Mouse (Mus musculus) ES-Bruce4 (cell line): ENCODE results near the gene Cux2.

Source experiments
- CTCF ChIP-seq: IDR thresholded peaks from one replicate; pipeline ENCODE4 v1.8.1; 2011; ENCODE audit warnings: low read depth, low read length
- POLR2A ChIP-seq: IDR thresholded peaks from one replicate; pipeline ENCODE4 v1.8.1; 2011; ENCODE audit warnings: low read length; ENCODE audit not compliant: insufficient read depth

DNA sequence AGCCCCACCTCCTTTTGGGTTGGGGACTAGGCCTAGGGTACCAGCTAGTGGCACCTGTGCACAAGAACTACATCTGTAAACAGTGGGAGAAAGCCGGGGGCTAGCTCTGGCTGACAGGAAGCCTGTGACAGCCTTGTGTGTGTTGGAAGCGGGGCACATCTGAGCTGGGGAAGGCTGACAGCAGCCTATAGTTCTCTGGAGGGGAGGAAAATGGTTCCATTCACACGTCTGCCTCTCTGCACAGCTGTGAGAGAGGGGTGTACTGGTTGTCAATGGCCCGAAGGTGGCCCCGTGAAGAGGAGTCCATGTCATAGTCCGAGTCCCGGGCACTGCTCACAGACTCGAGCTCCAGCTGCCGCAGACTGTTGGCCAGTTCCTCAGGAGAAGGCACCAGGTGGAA, 232.4 kb downstream of the Cux2 start:
- TF ChIP-seq POLR2A: no peak
- no peak for TF ChIP-seq CTCF
